Mouse (Mus musculus): ENCODE results near the gene Gadd45b.

GRCm38 (mm10) chr10:80917779-80918434, 12.0 kb upstream of the Gadd45b start, which contains the start of gene Lmnb2:
- no peak for TF ChIP-seq EP300 (optimal IDR thresholded peaks at IDR 0.05)
- peak; percentile 28 for TF ChIP-seq CTCF (IDR thresholded peaks at IDR 0.05; ENCODE audit: low read depth)

Data from stomach, postnatal 0 days (tissue).